Mouse (Mus musculus) MEL (cell line): ENCODE measurements around the gene Magix.

Experiments
- CHD2 ChIP-seq: IDR thresholded peaks from 2 replicates; pipeline ENCODE4 v1.6.1; 2011; ENCODE audit warnings: low read length, improper control_type of control experiment
- CTCF ChIP-seq, 3 experiments: IDR thresholded peaks in 2 of 3; conservative IDR thresholded peaks in 1 of 3; 2 replicates each; pipeline ENCODE4 v1.5.1; 2011 to 2012; ENCODE audit warnings: low read length in 3 of 3, low read depth in 2 of 3, mild to moderate bottlenecking in 2 of 3, improper control_type of control experiment in 1 of 3, inconsistent platforms in 1 of 3, mixed read lengths in 1 of 3, moderate library complexity in 1 of 3; ENCODE audit not compliant: control insufficient read depth in 1 of 3, insufficient read depth in 1 of 3, poor library complexity in 1 of 3, severe bottlenecking in 1 of 3
- ELF1 ChIP-seq: IDR thresholded peaks from 2 replicates; pipeline ENCODE4 v1.6.1; 2014; ENCODE audit warnings: low read depth, mild to moderate bottlenecking, inconsistent platforms, low read length, improper control_type of control experiment, moderate library complexity
- MYB ChIP-seq: IDR thresholded peaks from 2 replicates; pipeline ENCODE4 v1.6.1; 2011; ENCODE audit warnings: mild to moderate bottlenecking, low read depth, low read length, improper control_type of control experiment
- MYC ChIP-seq: IDR thresholded peaks from 2 replicates; pipeline ENCODE4 v1.6.1; 2011; ENCODE audit warnings: low read depth, mild to moderate bottlenecking, low read length, improper control_type of control experiment, moderate library complexity
- POLR2A ChIP-seq, 2 experiments: IDR thresholded peaks; 2 replicates each; pipeline ENCODE4 v1.6.1; 2011 to 2012; ENCODE audit warnings: low read length in 2 of 2, mild to moderate bottlenecking in 2 of 2, control low read depth in 1 of 2, improper control_type of control experiment in 1 of 2, low read depth in 1 of 2, moderate library complexity in 1 of 2; ENCODE audit not compliant: control insufficient read depth in 1 of 2, insufficient read depth in 1 of 2, poor library complexity in 1 of 2
- ZKSCAN1 ChIP-seq: IDR thresholded peaks from 2 replicates; pipeline ENCODE4 v1.6.1; 2012; ENCODE audit warnings: low read depth, mild to moderate bottlenecking, inconsistent platforms, low read length, improper control_type of control experiment, moderate library complexity

- TF ChIP-seq CTCF (IDR thresholded peaks at IDR 0.05 in 2 of 3, conservative IDR thresholded peaks at IDR 0.05 in 1 of 3; ENCODE audit: control insufficient read depth in 1 of 3, insufficient read depth in 1 of 3, low read depth in 2 of 3, low read length in 3 of 3, poor library complexity in 1 of 3, severe bottlenecking in 1 of 3) (peak; percentile 68 to 93 (median 78)), CHD2 (no peak), ELF1 (no peak), MYC (peak; percentile 98), POLR2A (IDR thresholded peaks at IDR 0.05; ENCODE audit: control insufficient read depth in 1 of 2, insufficient read depth in 1 of 2, low read depth in 1 of 2, low read length in 2 of 2, poor library complexity in 1 of 2) (no peak), MYB (no peak), ZKSCAN1 (no peak)
These were observed 35.7 kb downstream of the Magix start for GRCm38 (mm10) chrX:7645349-7645748.
